Mouse (Mus musculus): ENCODE data around the gene Clhc1. TPM values are rescaled to one million over a fixed set of nuclear protein-coding genes. Genes with fewer than 3 reads are reported as not detected.

The Clhc1 gene
- total RNA-seq, 1 experiment: 0.67 TPM

GRCm38 (mm10) chr11:29607465-29607990 is 59.8 kb downstream of the Clhc1 start:
- Histone ChIP-seq H3K4me3 (ENCODE audit: insufficient read depth in 1 of 2, low read depth in 1 of 2, low read length in 2 of 2, poor library complexity in 1 of 2, severe bottlenecking in 1 of 2) (no peak overlapping the region), H3K4me1 (ENCODE audit: control insufficient read depth in 2 of 2, insufficient read depth in 2 of 2, low read length in 2 of 2, poor library complexity in 1 of 2) (peaks cover 11 to 13% of the 10 kb centered on the region in 2 experiments; a peak in 3 of 4 replicates), H3K27ac (ENCODE audit: insufficient read depth, low read depth, low read length, poor library complexity, severe bottlenecking) (no peak overlapping the region), H3K9me3 (ENCODE audit: control insufficient read depth, insufficient read depth, low read depth, low read length) (no peaks in the 10 kb centered on the region), H3K36me3 (ENCODE audit: control insufficient read depth, insufficient read depth, low read length, poor library complexity, severe bottlenecking) (no peaks in the 10 kb centered on the region), H3K9ac (ENCODE audit: insufficient read depth, low read depth, low read length, poor library complexity, severe bottlenecking) (no peak overlapping the region)
- TF ChIP-seq HCFC1 (IDR thresholded peaks at IDR 0.05; ENCODE audit: borderline replicate concordance, insufficient read depth, low read length): no peak
- in situ Hi-C loops (cut with MboI; ENCODE audit: low sequenced_read_pairs in 2 of 2, unreplicated experiment in 2 of 2): no loop called here
- DNase-seq (ENCODE audit: low read depth, low spot score): no peak

- in situ Hi-C loops (cut with MboI; ENCODE audit: low sequenced_read_pairs in 2 of 2, unreplicated experiment in 2 of 2): no loop called here
- Histone ChIP-seq H3K27ac (ENCODE audit: insufficient read depth, low read depth, low read length, poor library complexity, severe bottlenecking) (no peak overlapping the region), H3K4me3 (ENCODE audit: insufficient read depth in 1 of 2, low read depth in 1 of 2, low read length in 2 of 2, poor library complexity in 1 of 2, severe bottlenecking in 1 of 2) (no peak overlapping the region), H3K36me3 (ENCODE audit: control insufficient read depth, insufficient read depth, low read length, poor library complexity, severe bottlenecking) (no peaks in the 10 kb centered on the region), H3K9me3 (ENCODE audit: control insufficient read depth, insufficient read depth, low read depth, low read length) (no peaks in the 10 kb centered on the region), H3K9ac (ENCODE audit: insufficient read depth, low read depth, low read length, poor library complexity, severe bottlenecking) (no peak overlapping the region), H3K4me1 (ENCODE audit: control insufficient read depth in 2 of 2, insufficient read depth in 2 of 2, low read length in 2 of 2, poor library complexity in 1 of 2) (peaks cover 2 to 6% of the 10 kb centered on the region in 2 experiments; a peak in 2 of 4 replicates)
- TF ChIP-seq ZNF384 (IDR thresholded peaks at IDR 0.05; ENCODE audit: low read depth, low read length): no peak
- no peak for TF ChIP-seq CHD2 (IDR thresholded peaks at IDR 0.05; ENCODE audit: low read depth, low read length)
- TF ChIP-seq MAFK (IDR thresholded peaks at IDR 0.05; ENCODE audit: insufficient read depth, low read depth, low read length): no peak
- TF ChIP-seq ZC3H11A (IDR thresholded peaks at IDR 0.05; ENCODE audit: borderline replicate concordance, low read depth, low read length): no peak
- no peak for TF ChIP-seq HCFC1 (IDR thresholded peaks at IDR 0.05; ENCODE audit: borderline replicate concordance, insufficient read depth, low read length)
- DNase-seq (ENCODE audit: low read depth, low spot score): no peak
Observed at GRCm38 (mm10) chr11:29609756-29610468, 62.2 kb downstream of the Clhc1 start.

GRCm38 (mm10) chr11:29612007-29612406 is 64.3 kb downstream of the Clhc1 start:
- Histone ChIP-seq H3K4me1 (ENCODE audit: control insufficient read depth in 2 of 2, insufficient read depth in 2 of 2, low read length in 2 of 2, poor library complexity in 1 of 2) (peaks cover 2 to 5% of the 10 kb centered on the region in 2 experiments; a peak in 2 of 4 replicates), H3K4me3 (ENCODE audit: insufficient read depth in 1 of 2, low read depth in 1 of 2, low read length in 2 of 2, poor library complexity in 1 of 2, severe bottlenecking in 1 of 2) (no peak overlapping the region), H3K27ac (ENCODE audit: insufficient read depth, low read depth, low read length, poor library complexity, severe bottlenecking) (no peak overlapping the region), H3K9ac (ENCODE audit: insufficient read depth, low read depth, low read length, poor library complexity, severe bottlenecking) (no peak overlapping the region), H3K36me3 (ENCODE audit: control insufficient read depth, insufficient read depth, low read length, poor library complexity, severe bottlenecking) (no peaks in the 10 kb centered on the region), H3K9me3 (ENCODE audit: control insufficient read depth, insufficient read depth, low read depth, low read length) (no peaks in the 10 kb centered on the region)
- no peak for DNase-seq (ENCODE audit: low read depth, low spot score)
- no peak for TF ChIP-seq ZC3H11A (IDR thresholded peaks at IDR 0.05; ENCODE audit: borderline replicate concordance, low read depth, low read length)
- no peak for TF ChIP-seq ZNF384 (IDR thresholded peaks at IDR 0.05; ENCODE audit: low read depth, low read length)
- TF ChIP-seq MAFK (IDR thresholded peaks at IDR 0.05; ENCODE audit: insufficient read depth, low read depth, low read length): no peak
- TF ChIP-seq CHD2 (IDR thresholded peaks at IDR 0.05; ENCODE audit: low read depth, low read length): no peak
- TF ChIP-seq HCFC1 (IDR thresholded peaks at IDR 0.05; ENCODE audit: borderline replicate concordance, insufficient read depth, low read length): no peak
- in situ Hi-C loops (cut with MboI; ENCODE audit: low sequenced_read_pairs in 2 of 2, unreplicated experiment in 2 of 2): no loop called here

- H3K9ac ChIP-seq (ENCODE audit: insufficient read depth, low read depth, low read length, poor library complexity, severe bottlenecking): no peak overlapping the region
- H3K36me3 ChIP-seq (ENCODE audit: control insufficient read depth, insufficient read depth, low read length, poor library complexity, severe bottlenecking): no peaks in the 10 kb centered on the region
- in situ Hi-C loops (cut with MboI; ENCODE audit: low sequenced_read_pairs in 2 of 2, unreplicated experiment in 2 of 2): no loop called here
- no peak overlapping the region for H3K4me3 ChIP-seq (ENCODE audit: insufficient read depth in 1 of 2, low read depth in 1 of 2, low read length in 2 of 2, poor library complexity in 1 of 2, severe bottlenecking in 1 of 2)
- TF ChIP-seq HCFC1 (IDR thresholded peaks at IDR 0.05; ENCODE audit: borderline replicate concordance, insufficient read depth, low read length): no peak
- no peak for TF ChIP-seq ZC3H11A (IDR thresholded peaks at IDR 0.05; ENCODE audit: borderline replicate concordance, low read depth, low read length)
- TF ChIP-seq MAFK (IDR thresholded peaks at IDR 0.05; ENCODE audit: insufficient read depth, low read depth, low read length): no peak
- TF ChIP-seq CHD2 (IDR thresholded peaks at IDR 0.05; ENCODE audit: low read depth, low read length): no peak
- no peak for TF ChIP-seq ZNF384 (IDR thresholded peaks at IDR 0.05; ENCODE audit: low read depth, low read length)
- DNase-seq (ENCODE audit: low read depth, low spot score): no peak
- H3K4me1 ChIP-seq (ENCODE audit: control insufficient read depth in 2 of 2, insufficient read depth in 2 of 2, low read length in 2 of 2, poor library complexity in 1 of 2): peaks cover 2 to 5% of the 10 kb centered on the region in 2 experiments; a peak in 2 of 4 replicates
- H3K9me3 ChIP-seq (ENCODE audit: control insufficient read depth, insufficient read depth, low read depth, low read length): no peaks in the 10 kb centered on the region
- H3K27ac ChIP-seq (ENCODE audit: insufficient read depth, low read depth, low read length, poor library complexity, severe bottlenecking): no peak overlapping the region
Observed at GRCm38 (mm10) chr11:29613185-29613735, 65.5 kb downstream of the Clhc1 start.

All from ES-E14 (cell line).